Mouse (Mus musculus) stomach, embryonic 15.5 days (tissue): ENCODE results near the gene Myadml2. TPM values are rescaled to one million over a fixed set of nuclear protein-coding genes. Genes with fewer than 3 reads are reported as not detected.

Source experiments
- ATAC-seq: fragments of 200-750 bp; cut with Nextera tagmentation; 2 replicates; pipeline ENCODE4 v1.8.0; 2017; ENCODE audit warnings: low read depth, moderate number of reproducible peaks, moderate TSS enrichment; ENCODE audit not compliant: insufficient read depth, low FRiP score
- H3K27ac ChIP-seq: fragments of 300-500 bp; sonication (generic); 2 replicates; pipeline ENCODE4 v1.5.1; 2015; ENCODE audit warnings: mild to moderate bottlenecking, inconsistent platforms
- H3K27me3 ChIP-seq: fragments of 300-500 bp; sonication (generic); replicated peaks from 2 replicates; pipeline ENCODE4 v1.6.1; 2015; ENCODE audit warnings: inconsistent platforms
- H3K36me3 ChIP-seq: fragments of 300-500 bp; sonication (generic); 2 replicates; pipeline ENCODE4 v1.6.1; 2015; ENCODE audit warnings: inconsistent platforms
- H3K4me1 ChIP-seq: fragments of 300-500 bp; sonication (generic); 2 replicates; pipeline ENCODE4 v1.6.1; 2015; ENCODE audit warnings: inconsistent platforms
- H3K4me2 ChIP-seq: fragments of 300-500 bp; sonication (generic); 2 replicates; pipeline ENCODE4 v1.6.1; 2015; ENCODE audit warnings: mild to moderate bottlenecking, inconsistent platforms
- H3K4me3 ChIP-seq: fragments of 300-500 bp; sonication (generic); replicated peaks from 2 replicates; pipeline ENCODE4 v1.5.1; 2015; ENCODE audit warnings: inconsistent platforms
- H3K9ac ChIP-seq: fragments of 300-500 bp; sonication (generic); 2 replicates; pipeline ENCODE4 v1.6.1; 2015; ENCODE audit warnings: inconsistent platforms
- H3K9me3 ChIP-seq: fragments of 300-500 bp; sonication (generic); 2 replicates; pipeline ENCODE4 v1.6.1; 2016; ENCODE audit warnings: inconsistent platforms
- WGBS: fragments of 180-500 bp; shearing (Covaris S2); methylation state at CpG from one replicate; pipeline ENCODE4 v1.1.7; 2015; 5-methylcytosine and 5-hydroxymethylcytosine counted together
- polyA plus RNA-seq: library from polyadenylated mRNA; unstranded; fragments of >200 nt; fragmentation: Nextera tagmentation; extraction: Ambion mirVana; gene quantifications from 2 replicates; pipeline ENCODE4 v1.2.1, GENCODE M21; 2015

The Myadml2 gene
- polyA plus RNA-seq, 1 experiment from 2014 or later, result 0.44 TPM

DNA sequence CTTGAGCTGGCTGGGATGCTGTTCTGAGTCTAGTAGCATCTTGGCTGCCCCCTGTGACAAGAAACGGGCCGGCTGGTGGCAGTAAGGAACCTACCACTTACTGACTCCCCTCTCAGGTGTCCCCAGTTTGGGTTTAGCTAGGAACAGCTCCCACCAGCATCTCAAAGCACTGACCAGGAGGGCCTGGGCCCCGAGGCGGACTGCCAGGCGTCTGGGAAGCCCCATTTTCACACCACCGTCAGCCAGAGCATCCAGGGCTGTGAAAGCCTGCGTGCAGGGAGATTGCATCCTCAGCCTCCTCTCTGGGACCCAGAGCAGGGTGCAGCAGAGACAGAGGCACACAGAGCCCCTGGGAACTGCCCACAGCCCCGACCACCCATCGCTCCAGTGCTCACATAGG is 6.7 kb downstream of the Myadml2 start:
- no peak overlapping the region for H3K4me3 ChIP-seq
- H3K9ac ChIP-seq, result no peak overlapping the region
- no peaks in the 10 kb centered on the region for H3K27me3 ChIP-seq
- H3K36me3 ChIP-seq, result no peaks in the 10 kb centered on the region
- H3K4me1 ChIP-seq, result 0 out of 2 replicates have a peak, but pooled peaks cover 9% of the 10 kb centered on the region
- H3K4me2 ChIP-seq, result no peak overlapping the region
- H3K9me3 ChIP-seq, result no peaks in the 10 kb centered on the region
- H3K27ac ChIP-seq, result no peak overlapping the region
- 62% methylated on average over 9 of the region's 9 CpGs for WGBS
- ATAC-seq, result no peak

DNA sequence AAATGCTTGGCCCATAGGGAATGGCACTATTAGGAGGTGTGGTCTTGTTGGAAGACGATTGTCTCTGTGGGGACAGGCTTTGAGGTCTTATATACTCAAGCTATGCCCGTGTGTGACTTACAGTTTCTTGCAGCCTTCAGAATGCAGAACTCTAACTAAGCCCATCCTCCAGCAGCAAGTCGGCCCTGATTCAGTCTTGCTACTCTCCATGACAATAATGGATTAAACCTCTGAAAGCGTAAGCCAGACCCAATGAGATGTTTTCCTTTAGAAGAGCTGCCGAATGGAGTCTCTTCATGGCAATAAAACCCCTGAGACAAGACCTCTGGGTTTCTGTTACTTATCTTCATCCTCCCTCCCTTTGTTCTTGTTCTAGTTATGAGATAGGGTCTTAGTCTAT is 13.1 kb downstream of the Myadml2 start:
- H3K9me3 ChIP-seq, result no peaks in the 10 kb centered on the region
- no peaks in the 10 kb centered on the region for H3K27me3 ChIP-seq
- no peaks in the 10 kb centered on the region for H3K36me3 ChIP-seq
- H3K4me2 ChIP-seq, result no peak overlapping the region
- H3K27ac ChIP-seq, result no peak overlapping the region
- peaks cover 26% of the 10 kb centered on the region for H3K4me1 ChIP-seq
- ATAC-seq, result no peak
- WGBS, result 84% methylated on average over 5 of the region's 5 CpGs
- H3K9ac ChIP-seq, result no peak overlapping the region
- H3K4me3 ChIP-seq, result no peak overlapping the region

DNA sequence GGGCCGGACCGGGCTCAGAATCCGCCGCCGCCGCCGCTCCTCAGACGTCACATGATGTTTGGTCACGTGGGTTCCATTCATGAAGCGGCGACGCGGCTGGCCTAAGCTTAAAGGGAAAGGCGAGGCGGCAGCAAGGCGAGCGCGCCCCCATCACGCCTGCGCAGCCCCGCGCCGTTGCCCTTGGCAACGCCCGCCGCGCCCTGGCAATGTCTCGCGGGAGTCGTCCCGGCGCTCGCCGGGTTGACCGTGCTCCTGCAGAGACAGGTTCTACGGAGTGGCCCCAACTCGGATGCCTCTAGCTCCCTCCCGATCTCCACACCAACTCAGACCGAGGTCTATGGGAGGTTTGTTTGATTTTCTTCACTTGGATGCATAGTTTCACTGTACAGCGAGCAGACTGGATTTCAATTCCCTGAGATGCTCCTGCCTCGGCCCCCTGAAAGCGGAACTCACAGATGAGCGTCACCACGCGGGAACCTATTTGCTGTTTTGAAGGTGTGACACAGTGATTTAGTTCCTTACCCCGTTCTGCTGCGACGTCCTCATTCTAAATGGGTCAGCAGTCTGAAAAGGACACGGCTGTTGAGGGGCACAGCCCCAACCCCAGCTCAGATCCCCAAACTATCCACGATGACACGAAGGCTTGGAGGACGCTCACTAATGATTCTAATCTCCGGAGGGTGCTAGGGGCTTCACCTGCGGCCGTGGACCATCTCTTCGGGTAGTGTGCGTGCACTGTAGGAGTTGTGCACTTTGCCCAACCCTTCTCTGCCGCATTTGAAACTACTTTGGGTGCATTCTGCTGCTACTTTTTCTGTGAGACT is 14.2 kb downstream of the Myadml2 start, which contains the start of gene Mafg:
TSS of gene Mafg (minus strand) at position 81 of the 824 bp plus-strand sequence.
- Histone ChIP-seq H3K4me1 (peaks cover 31% of the 10 kb centered on the region), H3K4me2 (peak within 1 kb of the TSS; percentile 86), H3K9me3 (no peaks in the 10 kb centered on the region), H3K27me3 (no peaks in the 10 kb centered on the region), H3K36me3 (peaks cover 5% of the 10 kb centered on the region), H3K4me3 (peak within 1 kb of the TSS; percentile 94), H3K27ac (peak within 1 kb of the TSS; percentile 95), H3K9ac (peak within 1 kb of the TSS; percentile 94)
- 9% methylated on average over 58 of the region's 58 CpGs for WGBS
- ATAC-seq, result peak; percentile 84

DNA sequence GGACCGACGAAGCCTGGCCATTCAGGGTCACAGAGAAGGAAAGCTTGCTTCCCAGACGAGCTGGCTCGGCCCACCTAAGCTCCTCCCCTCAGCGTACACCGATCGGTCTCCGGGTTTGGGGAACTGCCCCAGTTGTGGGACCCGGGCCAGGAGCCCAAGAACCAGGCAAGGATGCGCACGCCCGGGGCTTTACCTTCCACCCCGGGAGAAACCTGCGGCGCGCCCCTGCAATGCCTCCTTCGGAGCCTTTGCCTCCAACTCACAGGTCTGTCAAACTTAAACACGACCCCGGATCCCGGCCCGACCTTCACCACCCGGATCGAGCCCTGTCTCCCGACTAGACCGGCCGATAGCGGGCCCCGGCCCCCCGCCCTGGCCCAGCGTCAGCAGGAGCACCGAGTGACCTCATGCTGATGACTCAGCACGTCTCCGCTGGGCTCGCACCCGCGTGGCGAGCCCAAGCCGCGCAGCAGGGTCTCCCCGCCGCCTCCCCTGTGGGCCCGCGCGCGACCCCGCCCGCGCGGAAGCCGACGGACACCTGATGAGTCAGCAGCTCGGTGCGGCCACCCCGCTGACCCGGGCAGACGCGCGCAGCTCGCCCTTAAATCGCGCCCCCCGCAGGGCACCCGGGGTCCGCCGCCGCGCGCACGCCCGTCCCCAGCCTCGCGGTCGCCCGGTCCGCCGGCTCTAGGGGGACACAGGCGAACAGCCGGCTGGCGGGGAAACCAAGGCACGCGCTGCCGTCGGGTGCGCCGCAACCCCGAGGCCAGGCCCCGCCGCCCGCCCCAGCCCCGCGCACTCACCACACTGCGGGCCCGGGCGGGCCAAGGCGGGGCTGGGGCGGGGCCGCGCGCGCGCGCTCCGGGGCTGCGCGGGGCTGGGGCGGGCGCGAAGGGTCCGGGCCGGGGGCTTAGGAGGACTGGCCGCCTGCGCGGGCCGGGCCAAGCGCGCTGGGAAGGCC is 15.1 kb downstream of the Myadml2 start:
- Histone ChIP-seq H3K27me3 (no peaks in the 10 kb centered on the region), H3K9me3 (no peaks in the 10 kb centered on the region), H3K4me3 (peak overlapping the region; percentile 94), H3K27ac (peak overlapping the region; percentile 95), H3K9ac (peak overlapping the region; percentile 94), H3K36me3 (peaks cover 7% of the 10 kb centered on the region), H3K4me1 (peaks cover 31% of the 10 kb centered on the region), H3K4me2 (peak overlapping the region; percentile 86)
- under 1% methylated on average over 114 of the region's 116 CpGs for WGBS
- peak; percentile 67 for ATAC-seq

DNA sequence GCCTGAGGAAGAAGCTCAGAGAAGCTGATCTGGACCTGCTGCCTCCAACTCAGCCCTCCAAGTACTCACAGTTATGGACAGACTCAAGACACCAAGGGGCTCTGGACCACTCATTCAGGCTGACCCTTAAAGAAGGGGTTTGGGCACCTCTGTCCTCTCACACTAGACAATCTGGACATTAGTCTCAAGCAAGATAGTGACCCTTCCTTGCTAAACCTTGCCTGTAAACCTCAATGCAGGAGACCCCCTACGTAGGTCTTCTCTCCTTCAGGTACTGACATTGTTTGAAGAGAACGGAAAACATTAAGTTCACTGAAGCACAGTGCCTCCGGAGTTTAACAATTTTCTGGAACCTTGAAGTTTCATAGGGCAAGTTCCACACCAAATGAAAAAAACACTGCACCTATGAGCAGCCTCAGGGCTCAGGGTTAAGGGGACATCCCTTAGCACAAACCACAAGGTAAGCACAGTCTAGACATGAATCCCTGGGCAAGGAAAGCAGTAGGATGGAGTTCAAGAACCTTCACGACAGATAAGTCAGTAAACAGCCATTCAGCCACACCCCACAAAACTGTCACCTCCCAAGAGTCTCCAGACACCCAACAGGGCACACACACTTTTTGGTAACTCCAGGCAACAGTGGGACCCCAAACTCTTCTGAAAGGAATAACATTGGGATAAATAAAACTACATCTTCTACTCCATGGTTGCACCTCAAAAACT is 16.1 kb downstream of the Myadml2 start:
- WGBS, result 38% methylated on average over 4 of the region's 4 CpGs
- peaks cover 32% of the 10 kb centered on the region for H3K4me1 ChIP-seq
- H3K27me3 ChIP-seq, result no peaks in the 10 kb centered on the region

DNA sequence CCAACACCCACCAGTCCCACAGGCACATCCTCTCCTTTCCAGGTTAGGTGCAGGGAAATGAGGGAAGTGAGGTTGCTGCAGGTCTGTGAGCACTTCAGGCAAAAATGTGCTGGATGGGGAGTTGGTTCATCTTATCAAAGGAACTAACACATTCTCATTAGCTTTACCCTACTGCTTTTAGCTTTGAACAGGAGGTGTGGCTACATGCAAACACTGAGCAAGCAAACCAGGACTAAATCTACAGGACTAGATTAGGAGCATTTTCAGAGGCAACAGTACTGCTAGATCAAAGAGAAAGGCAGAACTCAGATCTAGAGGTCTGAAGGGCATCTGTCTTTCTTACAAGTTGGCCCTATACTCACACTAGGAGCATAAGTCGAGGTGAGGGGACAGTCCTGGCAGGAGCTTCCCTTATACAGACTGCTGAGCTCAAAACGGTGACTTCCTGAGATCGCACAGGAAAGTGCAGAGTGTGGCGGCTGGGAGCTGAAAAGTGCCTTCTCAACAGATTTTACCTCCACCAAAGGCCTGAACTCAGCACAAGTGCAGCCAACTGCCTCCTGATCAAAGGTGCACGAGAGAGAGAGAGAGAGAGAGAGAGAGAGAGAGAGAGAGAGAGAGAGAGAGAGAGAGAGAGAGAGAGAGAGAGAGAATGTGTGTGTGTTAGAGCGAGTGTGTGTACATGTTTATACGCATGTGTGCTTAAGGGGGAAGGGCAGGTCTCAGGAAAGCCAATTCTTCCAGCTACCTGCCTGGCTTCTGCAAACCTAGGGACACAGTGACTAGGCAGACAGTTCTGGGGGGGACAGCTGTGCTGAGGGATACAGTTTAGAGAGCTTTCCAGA is 16.9 kb downstream of the Myadml2 start:
- Histone ChIP-seq H3K4me2 (peak overlapping the region; percentile 86), H3K27me3 (no peaks in the 10 kb centered on the region), H3K36me3 (peaks cover 13% of the 10 kb centered on the region), H3K27ac (peak overlapping the region; percentile 95), H3K9ac (0 out of 2 replicates have a peak overlapping the region, but pooled peaks have one; percentile 7), H3K9me3 (no peaks in the 10 kb centered on the region), H3K4me1 (peaks cover 36% of the 10 kb centered on the region), H3K4me3 (peak overlapping the region; percentile 94)
- WGBS, result 21% methylated on average over 7 of the region's 7 CpGs
- no peak for ATAC-seq

More for the DNA sequence above, 16.1 kb downstream of the Myadml2 start:
- peak overlapping the region; percentile 94 for H3K4me3 ChIP-seq
- ATAC-seq, result no peak
- H3K36me3 ChIP-seq, result peaks cover 13% of the 10 kb centered on the region
- H3K9me3 ChIP-seq, result no peaks in the 10 kb centered on the region
- peak overlapping the region; percentile 94 for H3K9ac ChIP-seq
- peak overlapping the region; percentile 95 for H3K27ac ChIP-seq
- peak overlapping the region; percentile 86 for H3K4me2 ChIP-seq

DNA sequence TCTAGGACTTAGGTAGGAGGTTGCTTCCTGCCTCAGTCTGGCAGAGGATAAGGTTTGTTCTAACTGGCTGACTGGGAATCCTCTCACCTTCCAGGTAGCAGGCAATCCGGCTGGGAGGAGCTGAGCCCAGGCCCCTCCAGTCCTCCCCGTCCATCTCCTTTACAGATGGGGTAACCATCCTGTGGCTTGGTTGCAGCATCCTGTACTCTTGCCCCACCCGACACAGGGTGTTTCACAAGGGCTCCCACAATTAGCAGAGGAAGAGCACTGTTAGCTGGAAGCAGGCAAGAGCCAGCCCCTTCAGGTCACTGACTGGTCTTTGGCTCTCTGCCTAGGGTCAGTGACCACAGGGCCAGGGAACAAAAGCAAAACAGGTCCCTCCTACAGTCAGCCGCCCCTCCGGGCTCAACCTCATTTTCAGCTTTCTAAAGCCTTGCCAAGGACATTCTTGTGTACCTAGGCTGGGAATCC is 17.5 kb downstream of the Myadml2 start:
- H3K9me3 ChIP-seq, result no peaks in the 10 kb centered on the region
- peak overlapping the region; percentile 86 for H3K4me2 ChIP-seq
- H3K27me3 ChIP-seq, result no peaks in the 10 kb centered on the region
- peaks cover 39% of the 10 kb centered on the region for H3K4me1 ChIP-seq
- 49% methylated on average over 5 of the region's 5 CpGs for WGBS
- peak overlapping the region; percentile 7; the same call in 1 of the 2 replicates for H3K9ac ChIP-seq
- H3K4me3 ChIP-seq, result peak overlapping the region; percentile 25
- H3K36me3 ChIP-seq, result peaks cover 13% of the 10 kb centered on the region
- ATAC-seq, result no peak
- peak overlapping the region; percentile 95 for H3K27ac ChIP-seq

DNA sequence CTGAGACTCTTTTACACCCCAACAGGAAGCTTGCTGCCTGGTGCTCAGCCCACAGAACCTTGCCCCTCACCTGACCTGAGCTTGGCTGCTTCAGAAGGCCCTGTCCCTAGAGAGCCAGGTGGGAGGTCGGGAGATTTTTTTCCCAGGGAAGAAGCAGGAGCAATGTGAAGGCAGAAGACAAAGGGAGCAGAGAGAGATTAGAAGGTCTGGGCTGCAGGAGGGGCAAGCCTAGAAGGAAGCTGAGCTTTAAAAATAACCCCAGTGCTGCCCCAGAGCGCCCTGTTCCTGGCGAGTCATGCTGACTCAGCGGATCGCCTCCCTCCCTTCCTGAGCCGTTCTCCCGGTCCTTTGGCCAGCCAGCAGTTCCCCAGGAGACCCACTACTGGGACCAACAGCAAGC is 18.0 kb downstream of the Myadml2 start:
- Histone ChIP-seq H3K4me1 (peaks cover 43% of the 10 kb centered on the region), H3K4me2 (peak overlapping the region; percentile 86), H3K4me3 (peak overlapping the region; percentile 25), H3K27me3 (no peaks in the 10 kb centered on the region), H3K36me3 (peaks cover 13% of the 10 kb centered on the region), H3K9me3 (no peaks in the 10 kb centered on the region), H3K9ac (peak overlapping the region; percentile 7; the same call in 1 of the 2 replicates), H3K27ac (peak overlapping the region; percentile 95)
- 47% methylated on average over 7 of the region's 7 CpGs for WGBS
- peak; percentile 33; the same call in 1 of the 2 replicates for ATAC-seq

DNA sequence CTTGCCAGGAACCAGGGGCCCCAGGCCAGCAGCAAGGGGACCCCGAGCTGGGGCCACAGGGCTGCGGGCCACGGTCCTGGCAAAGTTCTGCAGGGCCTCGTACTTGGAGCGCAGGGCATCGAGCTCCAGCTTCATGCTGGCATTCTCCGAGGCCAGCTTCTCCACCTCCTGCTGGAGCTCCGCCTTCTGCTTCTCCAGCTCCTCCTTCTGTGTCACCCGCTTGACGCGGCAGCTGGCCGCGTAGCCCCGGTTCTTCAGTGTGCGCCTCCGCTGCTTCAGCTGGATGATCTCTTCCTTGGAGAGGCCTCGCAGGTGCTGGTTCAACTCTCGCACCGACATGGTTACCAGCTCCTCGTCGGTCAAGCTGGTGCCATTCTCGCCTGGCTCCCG is 18.6 kb downstream of the Myadml2 start:
- Histone ChIP-seq H3K9ac (no peak overlapping the region), H3K4me2 (peak overlapping the region; percentile 86), H3K4me1 (peaks cover 43% of the 10 kb centered on the region), H3K4me3 (peak overlapping the region; percentile 25; the same call in 1 of the 2 replicates), H3K9me3 (no peaks in the 10 kb centered on the region), H3K27ac (peak overlapping the region; percentile 95), H3K27me3 (no peaks in the 10 kb centered on the region), H3K36me3 (peaks cover 13% of the 10 kb centered on the region)
- 64% methylated on average over 23 of the region's 23 CpGs for WGBS
- no peak for ATAC-seq

DNA sequence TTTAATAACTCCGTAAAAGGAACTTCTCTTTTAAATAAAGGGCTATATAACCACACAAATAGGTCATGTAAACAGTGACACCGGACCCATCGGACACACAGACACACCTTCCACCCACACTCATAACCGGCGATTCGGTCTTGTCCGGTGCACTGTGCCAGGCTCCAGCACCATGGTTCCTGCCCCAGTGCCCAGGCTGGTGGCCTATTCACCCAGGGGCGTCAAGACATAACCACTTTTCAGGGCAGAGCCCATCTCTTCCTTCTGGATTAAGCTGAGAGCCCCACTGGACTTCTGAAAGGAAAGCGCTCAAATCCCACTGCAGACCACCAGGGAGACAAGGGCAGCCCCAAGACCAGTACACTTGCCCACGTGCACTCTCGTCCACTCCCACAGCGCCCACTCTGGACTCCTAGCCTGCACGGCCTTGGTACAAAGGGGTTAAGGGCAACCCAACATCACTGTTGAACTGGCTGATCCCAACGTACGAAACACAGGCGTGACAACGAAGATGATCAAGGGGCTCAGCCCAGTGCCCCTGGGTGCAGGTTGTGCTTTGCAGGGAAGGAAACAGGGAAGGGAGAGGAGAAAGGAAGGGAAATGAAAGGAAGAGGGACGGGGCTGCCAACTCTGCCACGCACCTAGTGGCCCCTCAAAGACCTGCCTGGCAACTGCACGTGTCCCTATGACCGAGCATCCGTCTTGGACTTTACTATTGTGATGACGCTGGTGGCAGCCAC is 19.2 kb downstream of the Myadml2 start:
- peaks cover 45% of the 10 kb centered on the region for H3K4me1 ChIP-seq
- peak overlapping the region; percentile 86; the same call in 1 of the 2 replicates for H3K4me2 ChIP-seq
- H3K9me3 ChIP-seq, result no peaks in the 10 kb centered on the region
- H3K27me3 ChIP-seq, result no peaks in the 10 kb centered on the region
- ATAC-seq, result no peak
- no peak overlapping the region for H3K27ac ChIP-seq
- 90% methylated on average over 23 of the region's 23 CpGs for WGBS
- peak overlapping the region; percentile 25; the same call in 1 of the 2 replicates for H3K4me3 ChIP-seq
- no peak overlapping the region for H3K9ac ChIP-seq
- peaks cover 13% of the 10 kb centered on the region for H3K36me3 ChIP-seq
